Mouse (Mus musculus) olfactory bulb, adult 2 months (tissue): ENCODE results near the gene Chrnd.

Experiments
- CTCF ChIP-seq: fragments of 200-500 bp; IDR thresholded peaks from 2 replicates; pipeline ENCODE4 v1.5.1; 2012; ENCODE audit warnings: low read depth, mild to moderate bottlenecking, low read length, moderate library complexity; ENCODE audit not compliant: insufficient read depth
- POLR2A ChIP-seq: fragments of 200-500 bp; IDR thresholded peaks from 2 replicates; pipeline ENCODE4 v1.6.1; 2012; ENCODE audit warnings: mild to moderate bottlenecking, low read depth, low read length, moderate library complexity; ENCODE audit not compliant: insufficient read depth

DNA sequence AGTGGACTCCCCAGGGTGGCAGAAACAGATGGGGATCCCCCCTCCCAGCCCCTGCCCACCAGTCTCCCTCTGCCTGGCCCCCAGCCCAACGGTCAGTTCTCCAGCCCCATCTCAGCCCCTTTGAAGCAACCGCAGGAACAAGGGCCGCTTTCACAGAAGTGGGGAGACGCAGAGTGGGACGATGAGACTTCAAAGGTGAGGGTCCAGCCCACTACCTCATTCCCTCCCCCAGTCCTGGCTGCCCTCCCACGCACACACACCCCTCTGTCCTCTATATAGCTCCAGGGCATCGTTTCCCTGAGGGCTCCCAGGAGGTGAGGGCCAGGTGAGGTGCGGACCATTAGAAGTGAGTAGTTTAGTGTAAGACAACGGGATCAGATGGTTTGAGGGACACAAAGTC lies 7.4 kb upstream of the Chrnd start, which contains the start of gene Prss56:
- no peak for TF ChIP-seq CTCF
- TF ChIP-seq POLR2A, result no peak
